Mouse (Mus musculus) kidney, postnatal 0 days (tissue): Measurements from ENCODE around the gene Tfr2. TPM values are rescaled to one million over a fixed set of nuclear protein-coding genes. Genes with fewer than 3 reads are reported as not detected.

Experiments
- ATAC-seq: fragments of 200-750 bp; cut with Nextera tagmentation; replicated peaks from 2 replicates; pipeline ENCODE4 v1.8.0; 2017; ENCODE audit warnings: low read depth, moderate number of reproducible peaks, moderate TSS enrichment, moderate library complexity; ENCODE audit not compliant: low FRiP score
- DNase-seq: peaks from one replicate; pipeline ENCODE4 v3.0.0-alpha.2; 2016; ENCODE audit warnings: low spot score
- H3K27ac ChIP-seq: fragments of 300-500 bp; sonication (generic); 2 replicates; pipeline ENCODE4 v1.5.1; 2014; ENCODE audit warnings: mild to moderate bottlenecking
- H3K27me3 ChIP-seq: fragments of 300-500 bp; sonication (generic); 2 replicates; pipeline ENCODE4 v1.6.1; 2014; ENCODE audit warnings: low read length, mixed read lengths; ENCODE audit not compliant: insufficient read depth
- H3K36me3 ChIP-seq: fragments of 300-500 bp; sonication (generic); 2 replicates; pipeline ENCODE4 v1.6.1; 2014; ENCODE audit warnings: low read length, mixed read lengths; ENCODE audit not compliant: insufficient read depth
- H3K4me1 ChIP-seq: fragments of 300-500 bp; sonication (generic); replicated peaks from 2 replicates; pipeline ENCODE4 v1.6.1; 2014; ENCODE audit warnings: antibody characterized with exemption, low read length, mixed read lengths; ENCODE audit not compliant: insufficient read depth
- H3K4me2 ChIP-seq: fragments of 300-500 bp; sonication (generic); 2 replicates; pipeline ENCODE4 v1.6.1; 2014; ENCODE audit warnings: mild to moderate bottlenecking, low read length, moderate library complexity, mixed read lengths
- H3K4me3 ChIP-seq: fragments of 300-500 bp; sonication (generic); replicated peaks from 2 replicates; pipeline ENCODE4 v1.5.1; 2014; ENCODE audit warnings: low read depth, low read length
- H3K9ac ChIP-seq: fragments of 300-500 bp; sonication (generic); 2 replicates; pipeline ENCODE4 v1.6.1; 2014; ENCODE audit warnings: low read depth, low read length
- H3K9me3 ChIP-seq: fragments of 300-500 bp; sonication (generic); replicated peaks from 2 replicates; pipeline ENCODE4 v1.6.1; 2016; ENCODE audit warnings: low read length, inconsistent platforms, mixed read lengths
- CTCF ChIP-seq: IDR thresholded peaks from 2 replicates; pipeline ENCODE4 v1.5.1; 2016; ENCODE audit warnings: antibody characterized with exemption, low read depth, mild to moderate bottlenecking, moderate library complexity
- WGBS: fragments of 180-500 bp; shearing (Covaris S2); extraction: QIAGEN DNeasy Blood & Tissue Kit; methylation state at CpG from one replicate; pipeline ENCODE4 v1.1.7; 2014; 5-methylcytosine and 5-hydroxymethylcytosine counted together
- polyA plus RNA-seq: library from polyadenylated mRNA; unstranded; fragments of >200 nt; fragmentation: Nextera tagmentation; extraction: Ambion mirVana; gene quantifications from 2 replicates; pipeline ENCODE4 v1.2.1, GENCODE M21; 2015

Tfr2 gene
- polyA plus RNA-seq: 0.13 TPM in 2 replicates

GRCm38 (mm10) chr5:137569665-137570064 lies at the start of gene Tfr2:
Tfr2 (plus strand) TSS chr5:137569840.
- no peak for TF ChIP-seq CTCF
- no peak within 1 kb of the TSS for H3K4me2 ChIP-seq
- peak; percentile 39 for DNase-seq
- no peak within 1 kb of the TSS for H3K9ac ChIP-seq
- 30% methylated on average over 9 of the region's 9 CpGs for WGBS
- H3K36me3 ChIP-seq: no peaks in the 10 kb centered on the region
- no peak for ATAC-seq
- no peaks in the 10 kb centered on the region for H3K9me3 ChIP-seq
- H3K27me3 ChIP-seq: no peaks in the 10 kb centered on the region
- peaks cover 5% of the 10 kb centered on the region; the same call in 1 of the 2 replicates for H3K4me1 ChIP-seq
- H3K4me3 ChIP-seq: no peak within 1 kb of the TSS
- no peak within 1 kb of the TSS for H3K27ac ChIP-seq

GRCm38 (mm10) chr5:137521861-137522260 lies 47.8 kb upstream of the Tfr2 start:
- H3K9me3 ChIP-seq: no peaks in the 10 kb centered on the region
- TF ChIP-seq CTCF: no peak
- ATAC-seq: no peak
- peaks cover 65% of the 10 kb centered on the region for H3K36me3 ChIP-seq
- no peak for DNase-seq
- H3K4me1 ChIP-seq: no peaks in the 10 kb centered on the region
- no peak overlapping the region for H3K4me3 ChIP-seq
- H3K27ac ChIP-seq: no peak overlapping the region
- WGBS: 77% methylated on average over 9 of the region's 9 CpGs
- H3K4me2 ChIP-seq: no peak overlapping the region
- no peaks in the 10 kb centered on the region for H3K27me3 ChIP-seq
- H3K9ac ChIP-seq: no peak overlapping the region

GRCm38 (mm10) chr5:137522711-137523110 lies 46.9 kb upstream of the Tfr2 start:
- Histone ChIP-seq H3K27ac (no peak overlapping the region), H3K4me2 (no peak overlapping the region), H3K36me3 (peaks cover 71% of the 10 kb centered on the region), H3K9me3 (no peaks in the 10 kb centered on the region), H3K9ac (no peak overlapping the region), H3K27me3 (no peaks in the 10 kb centered on the region), H3K4me1 (no peaks in the 10 kb centered on the region), H3K4me3 (no peak overlapping the region)
- no peak for DNase-seq
- ATAC-seq: no peak
- 79% methylated on average over 11 of the region's 11 CpGs for WGBS
- no peak for TF ChIP-seq CTCF

DNA sequence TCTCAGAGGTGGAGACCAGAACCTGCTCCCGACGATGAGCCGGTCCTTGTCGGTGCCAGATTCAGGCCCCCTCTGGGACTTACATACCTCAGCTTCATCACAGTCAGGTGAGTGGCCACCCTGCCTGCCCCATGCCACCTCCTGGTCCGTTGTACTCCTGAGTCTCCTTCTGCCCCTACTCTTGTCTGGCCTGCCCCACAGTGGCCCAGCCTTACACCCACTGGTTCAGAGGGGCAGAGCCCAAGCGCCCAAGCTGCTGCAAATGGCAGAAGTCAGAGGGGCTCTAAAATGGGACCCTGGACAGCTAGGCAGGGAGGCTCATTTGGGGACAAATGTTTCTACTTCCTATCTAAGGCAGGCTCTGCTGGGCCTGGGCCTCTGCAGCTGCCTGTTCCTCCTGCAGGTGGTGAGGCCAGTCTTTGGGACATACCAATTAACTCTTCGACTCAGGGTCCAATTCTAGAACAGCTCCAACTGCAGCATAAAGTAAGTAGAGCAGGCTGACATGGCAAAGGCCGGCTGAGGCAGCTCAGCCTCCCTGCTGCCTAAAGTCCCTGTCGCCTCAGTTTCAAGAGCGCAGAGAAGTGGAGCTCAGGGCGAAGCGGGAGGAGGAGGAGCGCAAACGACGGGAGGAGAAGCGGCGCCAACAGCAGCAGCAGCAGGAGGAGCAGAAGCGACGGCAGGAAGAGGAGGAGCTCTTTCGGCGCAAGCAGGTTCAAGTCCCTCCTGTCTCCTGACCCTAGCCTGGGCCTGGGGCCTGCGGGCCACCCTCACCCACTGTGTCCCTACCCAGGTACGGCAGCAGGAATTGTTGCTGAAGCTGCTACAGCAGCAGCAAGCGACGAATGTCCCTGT lies 46.0 kb upstream of the Tfr2 start:
- ATAC-seq (no peak), DNase-seq (no peak)
- no peaks in the 10 kb centered on the region for H3K4me1 ChIP-seq
- no peaks in the 10 kb centered on the region for H3K9me3 ChIP-seq
- no peak overlapping the region for H3K4me2 ChIP-seq
- H3K9ac ChIP-seq: no peak overlapping the region
- H3K36me3 ChIP-seq: peaks cover 77% of the 10 kb centered on the region
- TF ChIP-seq CTCF: no peak
- H3K4me3 ChIP-seq: no peak overlapping the region
- no peak overlapping the region for H3K27ac ChIP-seq
- H3K27me3 ChIP-seq: no peaks in the 10 kb centered on the region
- WGBS: 80% methylated on average over 25 of the region's 25 CpGs

- no peak for ATAC-seq
- TF ChIP-seq CTCF: no peak
- WGBS: 86% methylated on average over 8 of the region's 8 CpGs
Observed at GRCm38 (mm10) chr5:137524251-137524515, 45.5 kb upstream of the Tfr2 start.

DNA sequence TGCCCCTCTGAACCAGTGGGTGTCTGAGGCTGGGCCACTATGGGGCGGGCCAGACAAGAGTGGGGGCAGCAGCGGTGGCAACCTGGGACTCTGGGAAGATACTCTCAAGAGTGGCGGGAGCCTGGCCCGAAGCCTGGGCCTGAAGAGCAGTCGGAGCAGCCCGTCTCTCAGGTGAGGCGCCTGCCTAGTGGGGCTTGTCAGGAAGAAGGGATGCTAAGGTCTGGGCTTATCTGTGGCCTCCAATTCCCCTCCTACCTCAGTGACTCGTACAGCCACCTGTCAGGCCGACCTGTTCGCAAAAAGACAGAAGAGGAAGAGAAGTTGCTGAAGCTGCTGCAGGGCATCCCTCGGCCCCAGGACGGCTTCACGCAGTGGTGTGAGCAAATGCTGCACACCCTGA lies 45.0 kb upstream of the Tfr2 start:
- ATAC-seq (no peak), DNase-seq (no peak)
- no peaks in the 10 kb centered on the region for H3K27me3 ChIP-seq
- H3K9me3 ChIP-seq: no peaks in the 10 kb centered on the region
- no peaks in the 10 kb centered on the region for H3K4me1 ChIP-seq
- H3K4me2 ChIP-seq: no peak overlapping the region
- H3K27ac ChIP-seq: no peak overlapping the region
- H3K4me3 ChIP-seq: no peak overlapping the region
- no peak overlapping the region for H3K9ac ChIP-seq
- H3K36me3 ChIP-seq: peaks cover 78% of the 10 kb centered on the region
- no peak for TF ChIP-seq CTCF
- 79% methylated on average over 13 of the region's 13 CpGs for WGBS

More at GRCm38 (mm10) chr5:137524251-137524515, 45.5 kb upstream of the Tfr2 start:
- no peak overlapping the region for H3K9ac ChIP-seq
- no peaks in the 10 kb centered on the region for H3K27me3 ChIP-seq
- H3K4me1 ChIP-seq: no peaks in the 10 kb centered on the region
- no peak overlapping the region for H3K27ac ChIP-seq
- peaks cover 78% of the 10 kb centered on the region for H3K36me3 ChIP-seq
- H3K4me2 ChIP-seq: no peak overlapping the region
- no peak overlapping the region for H3K4me3 ChIP-seq
- no peaks in the 10 kb centered on the region for H3K9me3 ChIP-seq
- DNase-seq: no peak
